Mouse (Mus musculus) bone marrow macrophage, adult 2 months (primary cell): ENCODE measurements around the gene Tctn1.

Experiments
- CTCF ChIP-seq: IDR thresholded peaks from 2 replicates; pipeline ENCODE4 v1.5.1; 2012; ENCODE audit warnings: low read depth, mild to moderate bottlenecking, low read length, moderate library complexity
- POLR2A ChIP-seq: IDR thresholded peaks from 2 replicates; pipeline ENCODE4 v1.6.1; 2012; ENCODE audit warnings: mild to moderate bottlenecking, low read depth, low read length, borderline replicate concordance

DNA sequence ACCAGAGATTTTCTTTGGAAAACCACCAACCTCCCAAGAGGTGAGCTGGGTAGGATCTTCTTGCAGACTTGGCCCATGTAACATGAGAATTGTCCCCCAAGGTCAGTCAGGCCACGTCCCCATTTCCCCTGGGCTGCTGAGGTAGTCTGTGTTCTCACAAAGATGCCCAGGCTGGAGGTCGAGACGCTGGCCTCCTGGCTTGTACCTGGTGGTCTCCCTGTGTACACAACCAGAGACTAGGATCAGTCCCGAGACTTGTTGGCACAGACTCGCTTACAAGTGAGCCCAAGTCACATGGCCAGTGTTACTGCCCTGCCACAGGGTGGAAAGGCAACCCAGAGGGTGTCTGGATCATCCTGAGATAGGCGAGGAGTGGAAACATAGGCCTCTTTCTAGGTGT is 62.4 kb downstream of the Tctn1 start:
- no peak for TF ChIP-seq CTCF
- no peak for TF ChIP-seq POLR2A
